Mouse (Mus musculus): ENCODE data around the gene Hbb-bt.

DNA sequence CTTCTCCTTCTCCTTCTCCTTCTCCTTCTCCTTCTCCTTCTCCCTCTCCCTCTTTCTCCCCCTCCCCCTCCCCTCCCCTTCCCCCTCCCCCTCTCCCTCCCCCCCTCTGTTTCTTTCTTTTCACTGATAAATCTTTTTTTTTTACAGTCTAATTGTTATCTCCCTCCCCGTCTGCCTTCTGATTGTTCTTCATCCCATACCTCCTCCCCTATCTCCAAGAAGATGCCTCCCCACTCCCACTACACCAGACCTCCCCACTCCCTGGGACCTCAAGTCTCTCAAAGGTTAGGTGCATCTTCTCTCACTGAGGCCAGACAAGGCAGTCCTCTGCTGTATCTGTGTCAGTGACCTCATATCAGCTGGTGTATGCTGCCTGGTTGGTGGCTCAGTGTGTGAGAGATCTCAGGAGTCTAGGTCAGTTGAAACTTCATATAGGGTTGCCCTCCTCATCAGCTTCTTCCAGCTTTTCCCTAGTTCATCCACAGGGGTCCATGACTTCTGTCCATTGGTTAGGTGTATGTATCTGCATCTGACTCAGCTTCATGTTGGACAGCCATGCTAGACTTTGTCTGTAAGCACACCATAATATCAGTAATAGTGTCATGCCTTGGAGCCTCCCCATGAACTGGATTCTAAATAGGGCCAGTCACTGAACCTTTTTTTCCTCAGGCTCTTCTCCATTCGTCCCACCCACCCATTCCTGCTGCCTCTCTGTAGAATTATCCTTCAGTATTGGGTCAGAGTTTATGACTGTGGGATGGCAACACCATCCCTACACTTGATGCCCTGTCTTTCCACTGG lies 30.9 kb upstream of the Hbb-bt start:
- TF ChIP-seq CTCF (IDR thresholded peaks at IDR 0.05; ENCODE audit: control insufficient read depth, insufficient read depth, insufficient read length) (no peak), MYOG (IDR thresholded peaks at IDR 0.05; ENCODE audit: control insufficient read depth, extremely low read depth, insufficient read length) (no peak), USF1 (IDR thresholded peaks at IDR 0.05; ENCODE audit: low read depth) (no peak), CEBPB (IDR thresholded peaks at IDR 0.05; ENCODE audit: low read depth) (no peak), MYOD1 (IDR thresholded peaks at IDR 0.05; ENCODE audit: control insufficient read depth, insufficient read length, low read depth) (no peak)

Data from C2C12 (cell line).